Mouse (Mus musculus) adrenal gland, postnatal 10 days (tissue): ENCODE measurements around the gene Apol11a. TPM values are rescaled to one million over a fixed set of nuclear protein-coding genes. Genes with fewer than 3 reads are reported as not detected.
A peak's percentile ranks its signal among the peaks of the same experiment; 100 is the strongest.
"Not testable (repeated sequence)": the region's sequence is repeated elsewhere in the genome, so short reads cannot be mapped to it uniquely, and the experiment has no call there.

Source experiments
- DNase-seq: peaks from one replicate; pipeline ENCODE4 v3.0.0; 2021; ENCODE audit warnings: mixed read lengths
- long read RNA-seq, 2 experiments: library from polyadenylated mRNA; stranded (forward); transcript quantifications; one replicate each; pipeline ENCODE4 v2.0.0; 2021
- total RNA-seq, 2 experiments: library from RNA; stranded (reverse); gene quantifications; 2 replicates each; pipeline ENCODE4 v1.2.3; 2021

Gene Apol11a
- not detected for total RNA-seq
- long read RNA-seq, experiment 1 = 0 reads
- long read RNA-seq, experiment 2 = 0 reads

- not testable (repeated sequence) for DNase-seq
These were observed at the start of gene Apol11a for GRCm38 (mm10) chr15:77507966-77508365. TSS of gene Apol11a (plus strand) at chr15:77508271.

GRCm38 (mm10) chr15:77474699-77475390, 33.2 kb upstream of the Apol11a start:
- not testable (repeated sequence) for DNase-seq

- DNase-seq = not testable (repeated sequence)
These were observed 31.4 kb upstream of the Apol11a start, which contains the start of gene Apol10a for GRCm38 (mm10) chr15:77476693-77477092. TSS of gene Apol10a (plus strand) at chr15:77477047.

- DNase-seq = no peak
These were observed 25.8 kb upstream of the Apol11a start for GRCm38 (mm10) chr15:77482140-77482794.

GRCm38 (mm10) chr15:77493181-77493580, 14.9 kb upstream of the Apol11a start:
- DNase-seq = not testable (repeated sequence)

GRCm38 (mm10) chr15:77494694-77495093, 13.4 kb upstream of the Apol11a start:
- DNase-seq = not testable (repeated sequence)

GRCm38 (mm10) chr15:77520596-77520995, 12.5 kb downstream of the Apol11a start:
- DNase-seq = not testable (repeated sequence)

- DNase-seq = peak; percentile 84
These were observed 15.2 kb downstream of the Apol11a start for GRCm38 (mm10) chr15:77523186-77523843.

- DNase-seq = no peak
These were observed 25.1 kb downstream of the Apol11a start, which contains the start of gene Apol7c for GRCm38 (mm10) chr15:77533216-77533615. TSS of gene Apol7c (minus strand) at chr15:77533316.

GRCm38 (mm10) chr15:77539221-77539620, 31.1 kb downstream of the Apol11a start:
- DNase-seq = not testable (repeated sequence)

- no peak for DNase-seq
These were observed 53.7 kb downstream of the Apol11a start, which contains the start of gene 1700025B11Rik for GRCm38 (mm10) chr15:77561792-77562191. TSS of gene 1700025B11Rik (minus strand) at chr15:77561892.

- DNase-seq = no peak
These were observed 55.1 kb downstream of the Apol11a start for GRCm38 (mm10) chr15:77563219-77563618.

Other genes with a start within 250 kb of the Apol11a start
- 10 to 100 TPM; 64.8 to 89.9 TPM for gene Rbfox2, start 201.3 kb upstream of the Apol11a start, total RNA-seq
- 1 to 10 TPM; 3.8 to 5.1 TPM for gene Apol7a, start 109.2 kb upstream of the Apol11a start, total RNA-seq
- under 1 TPM; 0.30 to 0.58 TPM for gene Apol9a, start 97.1 kb upstream of the Apol11a start, total RNA-seq
- gene Apol7b, start 60.8 kb upstream of the Apol11a start, total RNA-seq = not detected
- gene Apol10a, start 31.2 kb upstream of the Apol11a start, total RNA-seq = under 1 TPM in 1 of 2 experiments, not detected in 1; 0.09 TPM
- gene Apol7c, start 25.0 kb downstream of the Apol11a start, total RNA-seq = under 1 TPM; 0.30 to 0.33 TPM
- not detected for gene 1700025B11Rik, start 53.6 kb downstream of the Apol11a start, total RNA-seq
- under 1 TPM in 1 of 2 experiments, not detected in 1; 0.18 TPM for gene Apol10b, start 87.9 kb downstream of the Apol11a start, total RNA-seq
- gene Gm36245, start 91.0 kb downstream of the Apol11a start, total RNA-seq = not detected
- under 1 TPM; 0.39 to 0.61 TPM for gene Apol11b, start 135.0 kb downstream of the Apol11a start, total RNA-seq
- gene Apol7e, start 190.6 kb downstream of the Apol11a start, total RNA-seq = under 1 TPM; 0.18 to 0.48 TPM
- gene Apol9b, start 220.8 kb downstream of the Apol11a start, total RNA-seq = under 1 TPM; 0.30 to 0.42 TPM
- gene Apol8, start 248.7 kb downstream of the Apol11a start, total RNA-seq = under 1 TPM; 0.39 to 0.88 TPM